Mouse (Mus musculus) frontal cortex, postnatal 10 days (tissue): ENCODE measurements at regions not wholly inside any gene's neighbourhood (a gene's known extent, or its start where the extent isn't known, plus 50 kb on each side); places are given as distances from the start of the nearest gene placed in this dataset.

Experiments
- DNase-seq, 2 experiments: peaks; one replicate each; pipeline ENCODE4 v3.0.0; 2022; ENCODE audit warnings: low spot score in 2 of 2, mixed read lengths in 1 of 2

GRCm38 (mm10) chr1:164628840-164629239, 167.6 kb upstream of the Dpt start:
- no peak for DNase-seq

GRCm38 (mm10) chr1:164622946-164623345, 164.8 kb upstream of the Atp1b1 start:
- no peak for DNase-seq

- no peak for DNase-seq
These were observed 164.3 kb upstream of the Atp1b1 start for GRCm38 (mm10) chr1:164622417-164622816.

GRCm38 (mm10) chr1:164620129-164620528, 162.0 kb upstream of the Atp1b1 start:
- DNase-seq, result no peak

DNA sequence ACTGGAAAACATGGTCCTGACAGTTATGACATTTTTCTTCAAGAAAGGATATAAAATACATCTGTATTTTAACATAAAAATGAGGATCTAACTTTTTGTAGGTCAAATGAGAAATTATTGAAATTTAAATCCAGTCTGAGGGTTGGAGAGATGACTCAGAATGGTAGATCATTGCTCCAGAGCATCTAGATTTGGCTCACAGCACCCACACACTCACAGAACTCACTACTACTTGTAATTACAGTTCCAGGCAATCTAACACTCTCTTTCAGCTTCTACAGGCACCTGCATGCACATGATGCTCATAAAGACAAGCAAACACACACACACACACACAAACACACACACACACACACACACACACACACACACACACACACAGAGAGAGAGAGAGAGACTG, 159.7 kb upstream of the Atp1b1 start:
- no peak for DNase-seq

GRCm38 (mm10) chr1:164607061-164607460, 148.9 kb upstream of the Atp1b1 start:
- no peak for DNase-seq

- DNase-seq, result no peak
These were observed 148.1 kb upstream of the Atp1b1 start for GRCm38 (mm10) chr1:164606141-164606754.

DNA sequence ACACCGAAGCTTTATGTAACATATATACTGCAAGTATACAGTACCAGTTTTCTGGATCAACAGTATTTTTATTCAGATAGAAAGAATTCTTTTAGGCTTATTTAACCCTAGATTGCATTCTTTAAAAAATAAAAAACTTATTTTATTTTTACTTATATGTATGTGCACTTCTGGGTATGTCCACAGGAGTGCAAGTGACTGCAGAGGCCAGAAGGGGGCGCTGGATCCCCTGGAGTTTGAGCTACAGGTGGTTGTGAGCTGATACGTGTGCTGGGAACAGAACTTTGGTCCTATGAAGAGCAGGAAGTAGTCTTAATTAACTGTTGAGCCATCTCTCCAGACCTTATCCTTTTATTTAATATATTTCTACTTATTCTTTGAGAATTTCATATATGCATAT, 145.3 kb upstream of the Atp1b1 start:
- DNase-seq, result no peak

- DNase-seq, result no peak
These were observed 144.4 kb upstream of the Atp1b1 start for GRCm38 (mm10) chr1:164602568-164602967.

- peak in 1 of 2 experiments; percentile 26 for DNase-seq
These were observed 132.1 kb upstream of the Atp1b1 start for GRCm38 (mm10) chr1:164590205-164590613.

GRCm38 (mm10) chr1:164586066-164586989, 128.2 kb upstream of the Atp1b1 start:
- DNase-seq, result peak; percentile 51 to 71

DNA sequence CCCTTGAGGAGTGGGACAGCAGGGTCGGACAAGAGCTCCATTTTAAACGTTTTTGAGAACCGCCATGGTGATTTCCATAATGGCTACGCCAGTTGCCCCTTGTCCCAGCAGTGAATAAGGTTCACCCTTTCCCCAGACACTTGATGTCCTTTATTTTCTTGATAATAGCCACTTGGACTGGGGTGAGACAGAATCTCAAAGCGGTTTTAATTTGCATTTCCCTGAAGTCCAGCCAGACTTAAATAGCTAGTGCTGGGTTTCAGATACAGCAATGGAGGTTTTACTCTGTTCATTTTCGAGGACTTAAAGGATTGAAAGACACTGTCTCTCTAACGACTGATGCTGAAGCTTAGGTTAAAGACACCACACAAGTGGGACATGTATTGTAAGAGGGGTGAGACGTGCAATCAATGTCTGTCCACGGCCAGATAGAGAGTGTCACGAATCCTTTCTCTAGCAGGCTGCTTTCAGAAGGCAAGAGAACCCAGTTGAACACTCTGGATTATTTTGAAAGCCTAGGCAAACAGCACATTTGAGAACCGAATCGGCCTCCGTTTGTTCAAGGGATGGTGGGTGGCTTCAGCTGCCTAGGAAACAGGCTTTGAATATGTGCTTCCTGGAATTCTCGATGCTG, 118.8 kb upstream of the Atp1b1 start:
- peak; percentile 37 to 58 for DNase-seq

GRCm38 (mm10) chr1:164573639-164574038, 115.5 kb upstream of the Atp1b1 start:
- no peak for DNase-seq

- no peak for DNase-seq
These were observed 114.0 kb upstream of the Atp1b1 start for GRCm38 (mm10) chr1:164572183-164572582.

- no peak for DNase-seq
These were observed 113.4 kb upstream of the Atp1b1 start for GRCm38 (mm10) chr1:164571496-164572078.

DNA sequence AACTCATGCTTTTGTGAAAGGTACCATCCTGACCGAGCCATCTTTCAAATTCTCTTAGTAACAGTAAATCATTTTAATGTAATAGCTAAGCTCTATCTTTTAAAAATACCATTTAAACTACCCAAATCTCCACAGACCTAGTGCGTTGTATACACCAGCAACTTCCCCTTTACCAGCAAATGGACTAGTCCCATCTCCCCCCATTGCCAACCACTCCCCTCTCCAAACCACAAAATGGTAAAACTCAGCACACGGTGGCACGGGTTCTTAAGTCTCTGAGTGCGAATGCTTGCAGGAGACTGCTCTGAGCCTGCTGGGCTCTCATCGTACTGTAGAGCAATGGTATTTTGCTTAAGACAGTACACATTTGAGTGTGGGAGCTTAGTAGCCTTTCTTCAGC, 106.7 kb upstream of the Atp1b1 start:
- no peak for DNase-seq

DNA sequence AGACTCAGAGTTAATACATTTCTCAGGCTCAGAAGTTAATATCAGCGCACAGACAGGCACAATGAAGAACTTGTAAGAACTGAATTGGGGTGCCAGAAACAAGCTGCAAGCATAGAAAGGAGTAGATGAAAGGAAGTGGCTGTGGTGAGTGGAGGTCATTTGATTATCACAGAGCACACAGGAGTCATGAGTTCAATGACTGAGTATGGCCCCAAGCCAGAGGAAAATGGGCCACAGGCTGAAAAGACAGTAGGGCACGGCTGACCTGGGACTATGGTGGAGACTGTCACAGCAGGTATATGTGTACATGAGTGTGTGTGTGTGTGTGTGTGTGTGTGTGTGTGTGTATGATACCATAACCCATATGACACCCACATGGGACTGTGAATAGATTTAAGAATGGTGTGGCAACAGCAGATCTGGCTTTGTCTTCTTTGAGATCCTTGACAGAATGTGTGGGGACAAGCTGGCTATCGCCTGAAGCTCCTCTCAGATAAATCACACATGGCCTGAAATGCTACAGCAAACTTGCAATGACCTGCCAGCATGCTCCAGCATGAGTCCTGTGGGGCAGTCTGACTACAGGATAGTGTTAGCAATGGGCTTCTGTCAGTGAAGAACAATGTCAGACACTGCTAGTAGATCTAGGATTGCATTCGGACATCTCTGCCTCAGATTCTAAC, 101.5 kb upstream of the Atp1b1 start:
- DNase-seq, result no peak

- no peak for DNase-seq
These were observed 94.5 kb upstream of the Atp1b1 start for GRCm38 (mm10) chr1:164552658-164553057.

DNA sequence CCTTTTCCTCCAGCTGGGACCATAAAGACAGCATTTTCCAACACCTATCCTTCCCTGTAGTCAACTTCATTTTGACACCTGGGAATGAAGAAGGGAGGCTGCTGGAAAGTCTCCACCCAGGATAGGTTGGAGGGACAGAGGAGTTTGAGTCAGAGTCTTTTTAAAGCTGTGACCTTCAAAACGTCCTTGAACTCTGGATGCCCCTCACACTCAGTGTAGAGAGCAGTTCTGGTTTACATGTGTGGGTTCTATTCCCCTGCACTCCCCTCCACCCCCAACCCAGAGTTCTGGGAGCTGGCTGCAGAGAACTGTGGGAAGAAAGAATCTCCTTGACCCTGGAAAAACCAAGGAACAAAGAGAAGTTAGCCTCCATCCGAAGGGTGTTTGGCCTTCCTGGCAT, 92.9 kb upstream of the Atp1b1 start:
- DNase-seq, result no peak

GRCm38 (mm10) chr1:164550596-164550995, 92.4 kb upstream of the Atp1b1 start:
- DNase-seq, result no peak

DNA sequence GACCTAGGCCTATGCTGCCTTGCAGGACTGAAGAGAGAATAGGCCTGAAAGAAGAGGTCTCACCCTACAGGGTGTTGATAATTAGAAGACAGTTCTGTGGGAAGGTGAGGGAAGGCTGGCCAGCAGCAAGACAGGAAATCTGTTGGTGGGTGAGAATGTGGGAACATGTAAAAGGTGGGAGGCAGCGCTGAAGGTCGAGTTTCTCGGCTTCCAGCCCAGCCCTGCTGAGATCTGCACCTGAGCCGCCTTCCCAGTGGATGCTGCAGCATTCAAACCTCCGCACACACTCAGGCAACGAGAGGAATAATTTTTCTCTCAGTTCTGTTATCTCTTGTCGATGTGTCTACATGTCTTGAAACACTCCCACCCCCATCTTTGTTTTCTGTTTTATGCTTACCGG, 89.9 kb upstream of the Atp1b1 start:
- DNase-seq, result no peak

GRCm38 (mm10) chr1:164545843-164546242, 87.7 kb upstream of the Atp1b1 start:
- no peak for DNase-seq
